Mouse (Mus musculus): Measurements from ENCODE around the gene Eif2ak3.
"Not testable (repeated sequence)": the region's sequence is repeated elsewhere in the genome, so short reads cannot be mapped to it uniquely, and the experiment has no call there.

The Eif2ak3 gene

GRCm38 (mm10) chr6:70844002-70844804 lies at the start of gene Eif2ak3:
Gene Eif2ak3, plus strand, starts transcription at chr6:70844515.
- peak; percentile 100 for DNase-seq

- no peak for DNase-seq
Observed at GRCm38 (mm10) chr6:70796940-70797339, 47.4 kb upstream of the Eif2ak3 start.

GRCm38 (mm10) chr6:70797581-70798251 lies 46.6 kb upstream of the Eif2ak3 start:
- DNase-seq, result peak; percentile 58

DNA sequence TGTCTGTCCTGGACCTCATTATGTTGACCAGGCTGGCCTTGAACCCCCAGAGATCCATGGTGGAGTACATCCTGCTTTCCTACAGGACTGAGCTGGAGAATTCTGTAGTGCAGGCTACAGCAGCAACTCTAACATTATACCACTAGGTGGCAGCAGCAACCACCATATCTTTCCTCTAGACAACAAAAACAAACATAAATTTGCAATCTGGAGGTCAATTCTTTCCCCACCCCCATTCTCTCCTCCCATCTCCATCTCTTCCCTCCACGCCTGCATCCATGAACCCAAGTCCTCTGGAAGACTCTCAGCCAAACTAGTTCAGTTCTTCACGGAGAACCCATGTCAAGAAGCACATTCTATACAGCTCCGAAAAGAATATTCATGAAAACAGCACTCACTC lies 39.7 kb upstream of the Eif2ak3 start:
- DNase-seq, result peak; percentile 49

- DNase-seq, result peak; percentile 56
Observed at GRCm38 (mm10) chr6:70805267-70805666, 39.0 kb upstream of the Eif2ak3 start.

DNA sequence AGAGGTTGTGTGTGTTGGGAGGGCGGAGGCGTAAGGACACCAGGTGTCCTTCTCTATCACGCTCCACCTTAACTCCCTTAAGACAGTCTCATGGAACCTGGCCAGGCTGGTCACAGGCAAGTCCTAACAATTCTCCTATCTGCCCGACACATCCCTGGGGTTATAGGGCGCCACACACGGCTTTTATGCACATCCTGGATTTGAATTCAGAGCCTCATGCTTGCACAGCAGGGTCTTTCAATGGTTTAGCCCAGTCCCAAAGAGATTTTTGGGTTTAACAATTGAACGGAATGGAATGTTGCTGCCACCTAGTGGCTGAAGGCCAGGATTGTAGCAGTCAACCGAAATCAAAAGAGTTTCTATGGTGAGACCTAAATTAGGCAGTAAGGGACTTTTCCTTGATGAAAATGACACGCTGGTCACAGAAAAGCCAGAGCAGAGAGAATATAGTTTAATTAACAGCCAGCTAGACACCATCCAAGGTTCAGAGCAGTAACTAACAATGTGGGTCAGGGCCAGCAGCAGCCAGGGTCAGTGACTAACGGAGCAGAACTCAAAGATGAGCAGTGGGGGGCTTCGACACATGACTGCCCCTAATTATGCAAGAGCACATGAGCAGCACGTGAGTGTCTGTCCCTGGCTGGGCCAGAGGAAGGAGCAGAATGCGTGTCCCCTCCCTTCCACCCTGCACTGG lies 38.3 kb upstream of the Eif2ak3 start:
- DNase-seq, result peak; percentile 79

- DNase-seq, result no peak
Observed at GRCm38 (mm10) chr6:70806514-70806912, 37.8 kb upstream of the Eif2ak3 start.

DNA sequence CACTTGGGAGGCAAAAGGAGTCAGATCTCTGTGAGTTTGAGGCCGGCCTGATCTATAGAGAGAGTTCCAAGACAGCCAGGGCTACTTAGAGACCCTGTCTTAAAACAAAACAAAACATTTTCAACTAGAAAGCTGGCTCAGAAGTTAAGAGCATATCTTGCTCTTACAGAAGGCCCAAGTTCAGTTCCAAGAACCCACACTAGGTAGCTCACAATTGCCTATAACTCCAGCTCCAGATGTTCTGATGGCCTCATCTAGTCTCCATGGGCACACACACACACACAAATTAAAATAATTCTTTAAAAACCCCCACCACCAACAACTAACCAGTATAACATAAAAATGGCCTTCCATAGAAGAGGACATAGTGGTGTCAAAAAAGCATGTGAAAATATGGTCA lies 33.8 kb upstream of the Eif2ak3 start:
- DNase-seq, result no peak

DNA sequence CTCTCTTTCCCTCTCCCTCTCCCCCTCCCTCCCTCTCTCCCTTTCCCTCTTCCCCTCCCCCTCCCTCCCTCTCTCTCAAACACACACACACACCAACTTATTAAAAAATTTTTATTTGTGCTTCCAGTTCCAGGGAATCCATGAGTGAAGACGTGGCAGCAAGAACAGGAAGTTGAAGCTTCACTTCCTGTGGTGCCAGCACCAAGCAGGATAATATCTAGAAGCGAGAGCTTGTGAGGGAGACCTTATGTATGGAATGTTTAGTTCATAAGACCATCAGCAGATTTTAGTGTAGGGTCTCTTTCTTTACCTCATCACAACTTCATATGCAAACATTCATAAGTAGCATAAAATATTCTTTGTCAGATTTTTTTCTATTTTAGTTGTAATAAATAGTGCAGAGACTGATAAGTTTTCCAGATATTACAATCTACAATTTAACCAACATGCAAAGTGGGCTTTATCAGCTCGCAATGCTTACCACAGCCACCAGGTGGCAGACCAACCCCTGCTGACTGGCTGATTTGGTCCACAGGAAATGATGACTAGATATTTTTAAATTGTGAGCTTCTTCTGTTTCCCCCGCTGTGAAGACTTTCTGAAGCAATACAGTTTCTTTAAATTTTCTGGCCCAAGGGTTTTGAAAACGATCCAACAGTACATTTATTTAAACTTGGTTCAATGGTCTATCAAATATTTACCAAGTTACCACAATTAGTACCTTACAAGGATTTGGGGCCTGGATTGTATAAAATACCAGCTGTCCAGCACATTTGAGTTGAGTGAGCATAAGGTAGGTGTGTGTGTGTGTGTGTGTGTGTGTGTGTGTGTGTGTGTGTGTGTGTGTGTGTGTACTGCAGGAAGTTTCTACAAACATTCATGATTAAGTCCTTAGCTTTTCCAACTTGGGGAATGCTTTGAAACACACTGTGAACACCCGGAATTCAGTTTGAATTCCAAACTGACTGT lies 32.5 kb upstream of the Eif2ak3 start:
- DNase-seq, result peak; percentile 81

- DNase-seq, result peak; percentile 87
Observed at GRCm38 (mm10) chr6:70812526-70812895, 31.8 kb upstream of the Eif2ak3 start.

- peak; percentile 73 for DNase-seq
Observed at GRCm38 (mm10) chr6:70813921-70814628, 30.2 kb upstream of the Eif2ak3 start.

DNA sequence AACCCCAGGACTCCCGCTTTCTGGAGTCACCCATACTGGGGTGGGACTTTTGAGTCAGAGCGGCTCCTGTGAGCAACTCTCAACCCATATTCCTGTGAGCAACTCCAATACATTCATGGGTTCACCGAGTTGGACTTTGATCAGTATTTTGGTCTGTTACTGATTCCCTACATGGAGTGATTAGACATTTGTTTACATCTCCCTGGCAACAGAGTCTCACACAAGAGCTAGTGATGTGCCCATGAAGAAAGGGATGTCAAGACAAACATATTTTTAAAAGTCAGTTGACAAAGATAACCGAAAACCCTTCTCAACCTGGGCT lies 29.7 kb upstream of the Eif2ak3 start:
- DNase-seq, result peak; percentile 65

- no peak for DNase-seq
Observed at GRCm38 (mm10) chr6:70815471-70815870, 28.8 kb upstream of the Eif2ak3 start.

- no peak for DNase-seq
Observed at GRCm38 (mm10) chr6:70821566-70821965, 22.7 kb upstream of the Eif2ak3 start.

- no peak for DNase-seq
Observed at GRCm38 (mm10) chr6:70822386-70822910, 21.9 kb upstream of the Eif2ak3 start.

DNA sequence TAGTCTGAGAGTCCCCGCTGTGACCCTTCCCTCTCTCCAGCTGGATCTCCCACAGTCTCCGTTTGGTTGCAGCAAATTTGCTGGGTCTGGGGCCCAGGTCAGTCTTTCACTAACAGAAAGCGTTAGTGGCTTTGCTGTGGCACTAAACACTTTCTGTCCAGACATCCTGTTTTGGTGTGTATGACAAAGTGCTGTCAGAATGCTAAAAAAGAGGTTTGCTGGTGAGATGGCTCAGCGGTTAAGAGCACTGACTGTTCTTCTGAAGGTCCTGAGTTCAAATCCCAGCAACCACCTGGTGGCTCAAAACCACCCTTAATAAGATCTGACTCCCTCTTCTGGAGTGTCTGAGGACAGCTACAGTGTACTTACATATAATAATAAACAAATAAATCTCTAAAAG lies 21.0 kb upstream of the Eif2ak3 start:
- DNase-seq, result not testable (repeated sequence)

GRCm38 (mm10) chr6:70824085-70824986 lies 20.0 kb upstream of the Eif2ak3 start:
- peak; percentile 86 for DNase-seq

- DNase-seq, result no peak
Observed at GRCm38 (mm10) chr6:70824987-70825337, 19.4 kb upstream of the Eif2ak3 start.

DNA sequence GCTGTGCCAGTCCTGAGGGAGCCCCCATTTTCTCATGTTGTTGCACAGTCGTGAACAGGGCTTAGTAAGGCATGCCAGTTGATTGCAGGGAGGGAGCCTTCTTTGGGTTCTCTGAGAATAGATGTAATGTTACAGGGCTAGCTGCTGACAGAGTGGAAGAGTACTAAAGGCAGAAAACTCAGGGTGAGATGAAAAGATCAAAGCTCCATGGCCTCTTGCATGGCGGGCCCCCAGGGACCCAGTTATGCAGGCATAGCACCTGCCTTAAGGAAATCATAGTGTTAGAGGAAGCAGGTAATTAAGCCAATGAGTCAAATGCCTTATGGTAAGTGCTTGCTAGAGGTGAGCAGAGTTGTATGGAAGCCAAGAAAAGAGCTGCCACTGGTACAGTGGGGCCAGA lies 14.9 kb upstream of the Eif2ak3 start:
- DNase-seq, result no peak

DNA sequence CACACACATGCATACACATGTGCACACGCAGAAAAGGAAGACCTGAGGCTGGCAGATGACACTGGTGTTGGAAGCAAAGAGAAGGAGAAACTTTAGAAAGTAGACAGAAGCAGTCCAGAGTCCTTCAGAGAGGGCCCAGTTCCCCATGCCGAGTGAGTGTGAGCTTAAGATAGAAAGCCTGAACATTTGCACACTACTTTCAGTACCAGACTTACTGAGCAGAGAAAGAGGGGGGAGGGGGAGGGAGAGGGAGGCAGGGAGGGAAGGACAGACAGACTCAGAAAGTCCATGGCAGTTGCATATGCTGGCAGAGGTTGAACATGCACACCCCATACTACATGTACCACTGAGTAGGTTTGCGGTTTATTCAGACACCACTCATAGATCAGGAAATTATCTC lies 13.8 kb upstream of the Eif2ak3 start:
- no peak for DNase-seq
